Mouse (Mus musculus) midbrain, embryonic 11.5 days (tissue): ENCODE measurements around the gene Kras. TPM values are rescaled to one million over a fixed set of nuclear protein-coding genes. Genes with fewer than 3 reads are reported as not detected.

Experiments
- ATAC-seq: fragments of 200-750 bp; cut with Nextera tagmentation; 2 replicates; pipeline ENCODE4 v1.8.0; 2017; ENCODE audit warnings: moderate TSS enrichment, moderate library complexity; ENCODE audit not compliant: low FRiP score
- DNase-seq: peaks from one replicate; pipeline ENCODE4 v3.0.0; 2015; ENCODE audit warnings: low spot score; ENCODE audit errors: missing footprints
- H3K27ac ChIP-seq: fragments of 300-500 bp; sonication (generic); 2 replicates; pipeline ENCODE4 v1.5.1; 2014; ENCODE audit warnings: low read depth, low read length
- H3K27me3 ChIP-seq: fragments of 300-500 bp; sonication (generic); 2 replicates; pipeline ENCODE4 v1.6.1; 2014; ENCODE audit warnings: mild to moderate bottlenecking, low read length, moderate library complexity, mixed read lengths; ENCODE audit not compliant: control insufficient read depth, insufficient read depth
- H3K36me3 ChIP-seq: fragments of 300-500 bp; sonication (generic); 2 replicates; pipeline ENCODE4 v1.6.1; 2014; ENCODE audit warnings: mild to moderate bottlenecking, low read length, moderate library complexity, mixed read lengths; ENCODE audit not compliant: control insufficient read depth, insufficient read depth
- H3K4me1 ChIP-seq: fragments of 300-500 bp; sonication (generic); 2 replicates; pipeline ENCODE4 v1.6.1; 2014; ENCODE audit warnings: low read length; ENCODE audit not compliant: control insufficient read depth, insufficient read depth
- H3K4me2 ChIP-seq: fragments of 300-500 bp; sonication (generic); 2 replicates; pipeline ENCODE4 v1.6.1; 2014; ENCODE audit warnings: mild to moderate bottlenecking, moderate library complexity
- H3K4me3 ChIP-seq: fragments of 300-500 bp; sonication (generic); 2 replicates; pipeline ENCODE4 v1.5.1; 2014; ENCODE audit warnings: low read depth, low read length
- H3K9ac ChIP-seq: fragments of 300-500 bp; sonication (generic); 2 replicates; pipeline ENCODE4 v1.6.1; 2014; ENCODE audit warnings: low read length
- H3K9me3 ChIP-seq: fragments of 300-500 bp; sonication (generic); 2 replicates; pipeline ENCODE4 v1.6.1; 2016; ENCODE audit warnings: low read length; ENCODE audit not compliant: control insufficient read depth
- WGBS: fragments of 180-500 bp; shearing (Covaris S2); extraction: QIAGEN DNeasy Blood & Tissue Kit; methylation state at CpG from one replicate; pipeline ENCODE4 v1.1.7; 2014; 5-methylcytosine and 5-hydroxymethylcytosine counted together
- polyA plus RNA-seq: library from polyadenylated mRNA; unstranded; fragments of >200 nt; fragmentation: Nextera tagmentation; extraction: Ambion mirVana; gene quantifications from 2 replicates; pipeline ENCODE4 v1.2.1, GENCODE M21; 2014

Kras gene
- polyA plus RNA-seq, 1 experiment from 2014 or later: 129 TPM

DNA sequence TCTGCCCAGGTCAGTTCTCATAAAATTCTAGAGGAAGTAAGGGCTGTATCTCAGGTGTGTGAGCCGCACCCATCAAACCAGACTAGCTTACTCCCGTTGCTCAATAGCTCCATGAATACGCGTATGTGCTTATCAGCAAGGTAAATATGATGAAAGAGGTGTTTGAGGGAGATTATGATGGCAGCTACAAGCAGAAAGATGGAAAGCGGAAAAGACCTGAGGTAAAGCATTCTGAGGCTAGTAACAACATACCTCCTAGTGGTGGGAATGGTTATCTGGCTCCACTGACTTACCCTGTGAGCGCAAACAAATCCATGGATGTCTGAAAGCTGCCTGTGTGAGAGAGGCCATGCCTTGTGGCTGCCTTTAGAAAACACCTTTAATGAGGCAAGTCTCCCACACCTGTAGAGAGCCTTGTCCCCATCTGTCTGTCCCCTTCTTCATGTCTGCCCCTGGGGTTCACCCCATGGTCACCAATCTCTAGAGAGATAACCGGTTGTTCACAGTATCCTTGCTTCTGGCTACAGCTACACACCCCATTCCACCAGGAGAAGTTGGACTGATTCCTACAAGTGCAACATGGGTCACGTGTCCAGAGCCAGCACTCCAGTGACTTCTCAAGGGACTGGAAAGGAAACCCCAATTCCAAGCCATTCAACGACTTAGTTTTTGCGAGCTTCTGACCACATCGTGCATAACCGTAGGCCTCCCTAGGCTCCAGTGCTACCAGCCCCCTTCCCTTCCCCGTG lies 6.1 kb upstream of the Kras start:
- no peak overlapping the region for H3K4me2 ChIP-seq
- WGBS: 86% methylated on average over 13 of the region's 13 CpGs
- H3K27ac ChIP-seq: no peak overlapping the region
- no peaks in the 10 kb centered on the region; the same call in 1 of the 2 replicates for H3K27me3 ChIP-seq
- H3K9ac ChIP-seq: no peak overlapping the region
- no peaks in the 10 kb centered on the region for H3K36me3 ChIP-seq
- no peak for ATAC-seq
- no peak for DNase-seq
- no peak overlapping the region for H3K4me3 ChIP-seq
- H3K4me1 ChIP-seq: no peaks in the 10 kb centered on the region
- H3K9me3 ChIP-seq: no peaks in the 10 kb centered on the region

DNA sequence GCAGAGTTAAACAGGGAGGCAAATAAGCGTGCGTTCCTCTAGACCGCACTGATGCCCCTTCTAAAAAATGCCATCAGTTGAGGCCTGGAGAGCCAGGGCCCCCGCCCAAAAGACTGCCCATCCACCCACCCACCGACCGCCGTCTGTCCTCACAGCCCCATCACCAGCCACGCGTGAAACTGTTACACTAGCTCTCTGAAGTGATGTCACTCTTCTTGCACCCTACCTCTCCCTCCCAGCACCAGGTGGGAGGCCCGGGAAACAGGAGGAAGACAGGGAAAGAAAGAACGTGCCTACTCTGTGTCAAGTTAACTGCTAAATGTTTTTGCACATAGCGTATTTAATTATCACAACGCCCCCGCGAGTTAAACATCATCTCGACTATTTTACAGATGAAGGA lies 781 bp upstream of the Kras start:
- peak overlapping the region; percentile 94 for H3K9ac ChIP-seq
- H3K36me3 ChIP-seq: no peaks in the 10 kb centered on the region
- peaks cover 13% of the 10 kb centered on the region for H3K4me1 ChIP-seq
- DNase-seq: no peak
- 15% methylated on average over 16 of the region's 16 CpGs for WGBS
- H3K27ac ChIP-seq: no peak overlapping the region; the same call in 1 of the 2 replicates
- no peaks in the 10 kb centered on the region for H3K9me3 ChIP-seq
- no peaks in the 10 kb centered on the region; the same call in 1 of the 2 replicates for H3K27me3 ChIP-seq
- H3K4me2 ChIP-seq: peak overlapping the region; percentile 74
- ATAC-seq: no peak; the same call in 1 of the 2 replicates
- H3K4me3 ChIP-seq: peak overlapping the region; percentile 70

DNA sequence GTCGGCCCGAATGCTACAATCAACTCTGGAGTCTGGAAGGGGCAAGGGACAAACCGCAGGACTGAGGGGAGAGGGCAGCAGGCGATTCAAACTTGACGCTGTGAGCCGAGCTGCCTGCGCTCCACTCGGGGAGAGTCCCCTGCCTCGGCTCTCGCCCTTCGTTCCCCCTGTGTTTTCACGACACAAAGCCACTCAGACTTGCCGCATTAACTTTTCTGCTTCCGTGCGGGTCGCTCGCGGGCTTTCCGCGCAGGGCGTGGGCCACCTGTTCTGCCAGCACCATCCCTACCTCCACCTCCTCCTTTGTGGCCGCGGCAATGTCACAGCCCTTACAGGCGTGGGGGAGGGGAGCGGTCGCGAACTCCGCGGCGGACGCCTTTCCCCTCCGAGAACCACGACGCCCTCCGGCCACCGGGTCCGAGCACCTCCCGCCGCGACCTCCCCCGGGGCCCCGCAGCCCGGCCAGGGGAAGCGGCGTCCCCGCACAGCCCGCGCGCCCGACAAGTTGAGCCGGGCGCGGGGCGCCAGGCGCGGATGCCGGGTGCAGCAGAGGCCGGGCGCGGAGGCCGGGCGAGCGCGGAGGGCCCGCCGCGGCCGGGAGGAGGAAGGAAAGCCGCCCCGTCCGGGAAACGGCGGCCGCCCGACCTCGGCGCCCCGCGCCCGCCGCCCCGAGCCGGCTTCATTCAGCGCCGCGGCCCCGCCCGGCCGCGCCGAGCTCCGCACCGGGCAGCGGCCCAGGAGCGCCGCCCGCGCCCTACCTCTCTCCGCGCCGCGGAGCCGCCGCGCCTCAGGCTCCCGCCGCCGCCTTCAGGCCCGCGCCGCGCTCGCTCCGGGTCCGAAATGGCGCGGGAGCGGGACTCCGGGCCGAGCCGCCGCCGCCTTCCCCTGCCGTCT lies 501 bp downstream of the Kras start:
- ATAC-seq: peak; percentile 69
- Histone ChIP-seq H3K4me2 (peak overlapping the region; percentile 74), H3K4me1 (peaks cover 13% of the 10 kb centered on the region), H3K9me3 (no peaks in the 10 kb centered on the region), H3K9ac (peak overlapping the region; percentile 94), H3K27ac (peak overlapping the region; percentile 69), H3K27me3 (no peaks in the 10 kb centered on the region; the same call in 1 of the 2 replicates), H3K4me3 (peak overlapping the region; percentile 70), H3K36me3 (peaks cover 3% of the 10 kb centered on the region; the same call in 1 of the 2 replicates)
- WGBS: under 1% methylated on average over 60 of the region's 124 CpGs
- peak; percentile 96 for DNase-seq

DNA sequence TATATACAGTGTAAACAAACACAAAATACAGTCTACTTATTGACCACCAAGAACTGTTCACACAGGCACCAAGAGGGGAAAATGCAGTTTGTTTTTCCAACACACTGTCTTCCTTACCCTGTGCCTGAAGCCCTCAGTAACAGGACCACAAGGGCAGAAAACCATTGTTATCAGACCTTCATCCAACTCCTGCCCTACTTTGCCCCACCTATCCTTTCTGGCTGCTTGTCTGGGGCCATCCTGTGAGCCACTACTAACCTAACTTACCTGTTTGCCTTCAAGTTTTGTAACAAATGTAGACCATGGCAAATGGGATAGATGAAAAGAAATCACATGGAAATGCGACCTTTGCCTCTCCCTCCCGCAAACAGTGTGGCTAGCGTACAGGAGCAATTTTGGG lies 2.2 kb downstream of the Kras start:
- H3K9me3 ChIP-seq: no peaks in the 10 kb centered on the region
- no peak overlapping the region for H3K27ac ChIP-seq
- no peak overlapping the region for H3K4me3 ChIP-seq
- DNase-seq (no peak), ATAC-seq (no peak)
- WGBS: 61% methylated on average over 3 of the region's 3 CpGs
- H3K4me1 ChIP-seq: peaks cover 13% of the 10 kb centered on the region
- H3K36me3 ChIP-seq: peaks cover 3% of the 10 kb centered on the region; the same call in 1 of the 2 replicates
- H3K4me2 ChIP-seq: peak overlapping the region; percentile 22; the same call in 1 of the 2 replicates
- peak overlapping the region; percentile 36; the same call in 1 of the 2 replicates for H3K9ac ChIP-seq
- no peaks in the 10 kb centered on the region; the same call in 1 of the 2 replicates for H3K27me3 ChIP-seq

DNA sequence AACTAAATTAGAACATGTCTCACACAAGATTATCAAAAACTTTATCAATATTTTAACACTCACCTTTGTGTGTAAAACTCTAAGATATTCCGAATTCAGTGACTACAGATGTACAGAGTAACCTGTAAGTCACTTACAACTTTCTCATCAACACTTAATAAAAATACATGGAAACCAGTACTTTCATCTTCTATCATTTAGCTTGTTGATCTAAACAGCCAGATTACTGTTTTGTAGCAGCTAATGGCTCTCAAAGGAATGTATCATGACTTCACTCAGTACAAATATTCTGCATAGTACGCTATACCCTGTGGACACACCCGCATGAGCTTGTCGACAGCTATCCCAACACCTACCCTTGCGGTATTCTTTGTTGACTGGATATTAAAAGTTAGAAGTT lies 3.2 kb downstream of the Kras start:
- 95% methylated on average over 5 of the region's 5 CpGs for WGBS
- ATAC-seq: no peak

DNA sequence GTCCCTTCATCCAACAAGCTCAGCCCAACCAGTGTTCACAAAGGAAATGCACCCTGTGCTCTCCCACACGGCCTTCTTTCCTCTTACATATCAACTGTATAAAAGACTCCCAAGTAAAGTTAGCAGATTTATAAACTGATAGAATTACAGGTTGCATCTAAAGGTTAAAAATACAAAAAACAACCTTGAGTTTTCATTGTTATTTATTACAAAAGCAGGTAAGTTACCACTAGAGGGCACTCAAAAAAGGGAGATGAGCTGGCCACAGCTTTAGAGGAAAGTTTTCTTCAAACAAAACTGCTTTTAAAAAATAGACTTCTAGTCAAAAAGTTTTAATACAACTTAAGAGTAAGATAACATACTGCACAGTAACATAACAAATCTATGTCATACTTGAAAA lies 7.5 kb downstream of the Kras start:
- no peak overlapping the region for H3K4me3 ChIP-seq
- H3K27ac ChIP-seq: no peak overlapping the region
- H3K4me2 ChIP-seq: no peak overlapping the region
- H3K4me1 ChIP-seq: no peaks in the 10 kb centered on the region; the same call in none of the 2 replicates
- 56% methylated on average over 1 of the region's 1 CpGs for WGBS
- H3K9me3 ChIP-seq: no peaks in the 10 kb centered on the region
- DNase-seq: peak; percentile 89
- peaks cover 3% of the 10 kb centered on the region; the same call in 1 of the 2 replicates for H3K36me3 ChIP-seq
- no peaks in the 10 kb centered on the region for H3K27me3 ChIP-seq
- ATAC-seq: no peak
- no peak overlapping the region for H3K9ac ChIP-seq

More for the DNA sequence above, 3.2 kb downstream of the Kras start:
- Histone ChIP-seq H3K36me3 (peaks cover 3% of the 10 kb centered on the region; the same call in 1 of the 2 replicates), H3K27ac (no peak overlapping the region), H3K4me3 (no peak overlapping the region), H3K4me1 (peaks cover 13% of the 10 kb centered on the region), H3K4me2 (no peak overlapping the region), H3K9me3 (no peaks in the 10 kb centered on the region), H3K27me3 (no peaks in the 10 kb centered on the region; the same call in 1 of the 2 replicates), H3K9ac (no peak overlapping the region)
- no peak for DNase-seq

DNA sequence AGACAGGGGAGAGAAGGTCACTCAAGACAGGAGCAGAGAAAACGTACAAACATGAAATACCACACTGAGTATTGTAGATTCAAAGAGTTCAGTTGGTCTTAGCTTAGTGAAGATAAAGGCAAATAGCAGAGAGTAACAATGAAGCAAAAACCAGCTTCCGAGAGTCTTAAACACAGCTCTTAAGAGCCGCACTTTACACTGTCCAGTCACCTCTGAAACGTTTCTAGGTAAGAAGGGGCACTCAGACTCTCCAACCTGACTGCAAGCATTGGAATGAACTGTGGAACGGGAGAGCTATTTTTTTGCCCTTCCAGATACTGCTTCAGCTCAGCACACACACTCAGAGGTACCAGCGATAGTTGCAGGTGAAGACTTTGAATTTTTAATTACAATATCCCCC lies 9.8 kb downstream of the Kras start:
- no peak overlapping the region for H3K9ac ChIP-seq
- 94% methylated on average over 6 of the region's 6 CpGs for WGBS
- no peak for ATAC-seq

DNA sequence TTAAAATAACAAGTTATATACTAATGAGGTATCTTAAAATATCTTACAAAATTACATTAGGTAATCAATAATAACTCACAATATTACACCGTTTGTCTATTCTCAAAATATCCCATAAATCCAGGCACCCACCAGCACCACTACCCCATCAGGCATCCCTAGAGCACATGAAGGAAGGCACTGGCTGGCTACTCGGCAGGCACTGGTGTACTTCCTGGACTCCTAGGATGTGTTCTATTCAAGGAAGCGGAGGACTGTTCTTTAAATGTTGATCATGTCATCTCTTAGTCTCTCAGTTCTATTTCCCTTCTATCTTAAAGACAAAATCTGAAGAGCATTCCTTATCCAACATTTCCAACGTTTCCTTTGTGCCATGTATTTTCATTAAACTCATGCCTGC lies 12.9 kb downstream of the Kras start:
- Histone ChIP-seq H3K4me1 (no peaks in the 10 kb centered on the region), H3K9ac (no peak overlapping the region), H3K4me2 (no peak overlapping the region), H3K27ac (no peak overlapping the region), H3K9me3 (no peaks in the 10 kb centered on the region), H3K4me3 (no peak overlapping the region), H3K27me3 (no peaks in the 10 kb centered on the region), H3K36me3 (no peaks in the 10 kb centered on the region)
- WGBS: 83% methylated on average over 4 of the region's 4 CpGs
- no peak for DNase-seq
- no peak for ATAC-seq

More for the DNA sequence above, 9.8 kb downstream of the Kras start:
- no peak overlapping the region for H3K4me2 ChIP-seq
- DNase-seq: no peak
- H3K4me1 ChIP-seq: no peaks in the 10 kb centered on the region; the same call in 1 of the 2 replicates
- no peaks in the 10 kb centered on the region for H3K9me3 ChIP-seq
- H3K27ac ChIP-seq: no peak overlapping the region
- H3K27me3 ChIP-seq: no peaks in the 10 kb centered on the region
- H3K36me3 ChIP-seq: peaks cover 3% of the 10 kb centered on the region; the same call in 1 of the 2 replicates
- no peak overlapping the region for H3K4me3 ChIP-seq
